Mouse (Mus musculus): ENCODE measurements around the gene 4931428L18Rik.

4931428L18Rik gene

DNA sequence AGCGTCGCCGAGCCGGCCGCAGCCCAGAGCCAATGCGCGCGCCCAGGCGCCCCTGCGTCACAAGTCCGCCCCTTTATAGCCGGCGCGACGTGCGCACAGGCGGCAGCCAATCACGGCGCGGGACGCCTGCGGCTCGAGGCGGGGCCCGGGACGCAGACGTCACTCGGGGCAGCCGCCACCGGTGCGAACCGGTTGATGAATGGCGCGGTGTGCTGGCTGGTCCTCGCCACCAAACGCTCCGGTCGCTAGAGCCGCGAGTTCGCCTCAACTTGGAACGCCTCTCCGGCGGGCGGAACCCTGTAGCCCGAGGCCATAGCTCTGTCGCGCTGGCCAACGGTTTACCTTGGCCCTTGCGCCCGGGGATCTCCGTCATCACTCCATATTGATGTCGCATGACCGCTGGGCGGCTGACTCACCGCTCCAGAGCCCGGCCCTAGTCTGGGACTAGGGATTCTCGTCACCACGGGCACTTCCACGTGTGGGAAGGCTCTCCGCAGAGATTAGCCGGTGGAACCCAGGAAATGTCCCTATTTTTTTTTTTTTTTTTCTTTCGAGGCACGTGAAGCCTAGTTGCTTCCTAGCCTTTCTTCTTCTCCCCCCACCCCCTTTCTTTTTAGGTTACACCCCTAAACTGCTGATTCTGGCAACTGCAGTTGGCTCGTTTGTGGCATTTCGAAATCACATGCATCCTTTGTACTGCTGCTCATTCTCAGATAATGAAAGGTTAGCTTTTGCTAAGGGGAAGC is 272.6 kb downstream of the 4931428L18Rik start:
- peak; percentile 94 for ATAC-seq (ENCODE audit: insufficient number of reproducible peaks, low FRiP score, low TSS enrichment)

DNA sequence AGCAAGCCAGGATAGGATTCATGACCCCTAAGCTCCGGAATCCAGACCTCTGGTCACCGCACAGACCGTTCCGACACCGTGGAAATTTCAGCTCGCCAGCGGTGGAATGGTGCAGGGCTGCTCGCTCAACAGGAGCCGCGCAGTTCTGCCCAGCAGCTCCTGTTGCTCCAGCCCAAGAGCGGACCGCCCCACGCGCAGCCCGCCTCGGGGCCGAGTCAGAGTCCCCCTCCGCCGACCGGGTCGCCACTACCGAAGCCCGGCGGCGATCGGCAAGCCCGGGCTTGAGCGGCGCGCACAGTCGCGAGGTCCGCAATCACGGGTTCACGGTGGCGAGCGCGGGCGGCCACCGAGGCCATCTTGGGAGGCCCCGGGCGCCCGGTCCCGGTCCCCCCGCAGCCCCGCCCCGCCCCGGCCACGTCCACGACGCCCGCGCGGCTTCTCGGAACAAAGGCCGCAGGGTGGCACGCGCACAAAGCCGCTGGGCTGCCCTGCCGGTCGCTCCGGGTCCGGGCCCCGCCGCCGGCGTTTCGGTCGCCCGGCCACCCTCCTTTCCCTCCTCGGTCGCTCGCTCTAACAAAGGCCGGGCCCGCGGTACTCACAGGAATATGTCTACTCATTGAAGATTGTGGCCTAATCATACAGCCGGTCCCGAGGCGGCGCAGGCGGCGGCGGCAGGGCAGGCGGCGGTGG is 273.4 kb downstream of the 4931428L18Rik start:
- ATAC-seq (ENCODE audit: insufficient number of reproducible peaks, low FRiP score, low TSS enrichment): peak; percentile 50

DNA sequence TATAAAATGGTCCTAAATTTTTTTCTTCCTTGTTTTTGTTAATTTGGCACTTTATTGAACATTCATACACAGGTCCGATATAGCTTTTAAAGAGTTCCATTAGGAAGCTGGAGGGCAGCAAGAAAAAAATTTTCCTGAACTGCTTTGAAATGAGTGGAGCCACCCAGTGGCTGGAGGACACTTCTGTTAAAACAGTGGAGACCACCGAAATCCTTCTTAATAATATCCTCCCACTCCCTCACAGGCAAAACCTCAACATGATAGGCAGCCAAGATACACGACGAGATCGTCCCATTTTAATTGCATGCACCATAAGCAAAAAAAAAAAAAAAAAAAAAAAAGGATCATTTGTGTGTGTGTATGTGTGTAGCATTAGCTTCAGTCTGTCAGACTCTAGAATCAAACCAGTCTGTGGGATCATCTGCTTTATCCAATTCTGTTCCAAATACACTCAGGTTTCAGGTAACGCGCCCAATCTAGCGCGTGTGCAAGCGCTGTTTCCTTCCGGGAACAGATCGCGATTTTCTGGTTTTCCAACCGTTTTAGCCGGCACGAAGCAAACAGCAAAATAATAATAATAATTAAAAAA is 274.0 kb downstream of the 4931428L18Rik start:
- no peak for ATAC-seq (ENCODE audit: insufficient number of reproducible peaks, low FRiP score, low TSS enrichment)

Measured in cerebellum, adult (tissue).